Mouse (Mus musculus) kidney, postnatal 14 days (tissue): ENCODE measurements around the gene Rab7b.

Source experiments
- DNase-seq: peaks from one replicate; pipeline ENCODE4 v3.0.0; 2022; ENCODE audit warnings: mixed read lengths

Gene Rab7b

GRCm38 (mm10) chr1:131698770-131699169 lies 10.3 kb downstream of the Rab7b start:
- DNase-seq: no peak

- DNase-seq: no peak
These were observed 11.1 kb downstream of the Rab7b start for GRCm38 (mm10) chr1:131699642-131700041.

- no peak for DNase-seq
These were observed 12.0 kb downstream of the Rab7b start for GRCm38 (mm10) chr1:131700447-131700846.

GRCm38 (mm10) chr1:131701391-131701790 lies 12.9 kb downstream of the Rab7b start:
- no peak for DNase-seq

GRCm38 (mm10) chr1:131702094-131702766 lies 13.7 kb downstream of the Rab7b start:
- no peak for DNase-seq

- DNase-seq: no peak
These were observed 15.0 kb downstream of the Rab7b start for GRCm38 (mm10) chr1:131703482-131703881.

GRCm38 (mm10) chr1:131708338-131708737 lies 19.8 kb downstream of the Rab7b start:
- DNase-seq: peak; percentile 72

GRCm38 (mm10) chr1:131711518-131711917 lies 23.0 kb downstream of the Rab7b start:
- no peak for DNase-seq

- DNase-seq: peak; percentile 88
These were observed 23.9 kb downstream of the Rab7b start for GRCm38 (mm10) chr1:131712386-131712785.

GRCm38 (mm10) chr1:131714388-131715337 lies 26.2 kb downstream of the Rab7b start:
- DNase-seq: no peak

GRCm38 (mm10) chr1:131718952-131719694 lies 30.6 kb downstream of the Rab7b start:
- no peak for DNase-seq

- DNase-seq: no peak
These were observed 33.5 kb downstream of the Rab7b start for GRCm38 (mm10) chr1:131721989-131722388.

GRCm38 (mm10) chr1:131723549-131723948 lies 35.1 kb downstream of the Rab7b start:
- DNase-seq: no peak

- DNase-seq: no peak
These were observed 38.1 kb downstream of the Rab7b start for GRCm38 (mm10) chr1:131726586-131726985.

- DNase-seq: peak; percentile 51
These were observed 42.3 kb downstream of the Rab7b start for GRCm38 (mm10) chr1:131730639-131731437.

- DNase-seq: peak; percentile 62
These were observed 45.1 kb downstream of the Rab7b start for GRCm38 (mm10) chr1:131733474-131734180.

GRCm38 (mm10) chr1:131734657-131735273 lies 46.3 kb downstream of the Rab7b start:
- no peak for DNase-seq

GRCm38 (mm10) chr1:131736494-131736893 lies 48.0 kb downstream of the Rab7b start:
- no peak for DNase-seq

GRCm38 (mm10) chr1:131737269-131737668 lies 48.8 kb downstream of the Rab7b start:
- DNase-seq: peak; percentile 91

GRCm38 (mm10) chr1:131738760-131739159 lies 50.3 kb downstream of the Rab7b start:
- no peak for DNase-seq
